Mouse (Mus musculus) G1E (cell line): ENCODE measurements around the gene Crocc2.

ENCODE experiments used
- CTCF ChIP-seq: IDR thresholded peaks from 2 replicates; pipeline ENCODE4 v1.5.1; 2012; ENCODE audit warnings: low read depth, low read length, inconsistent platforms, mixed read lengths
- GATA1 ChIP-seq: IDR thresholded peaks from 2 replicates; pipeline ENCODE4 v1.6.1; 2012; ENCODE audit warnings: borderline replicate concordance, low read length, inconsistent platforms, mixed read lengths

GRCm38 (mm10) chr1:93206277-93206970 is 37.9 kb downstream of the Crocc2 start:
- no peak for TF ChIP-seq GATA1
- TF ChIP-seq CTCF, result no peak
